Mouse (Mus musculus): Measurements from ENCODE around the gene Rspo1.
A peak's percentile ranks its signal among the peaks of the same experiment; 100 is the strongest.

The Rspo1 gene

DNA sequence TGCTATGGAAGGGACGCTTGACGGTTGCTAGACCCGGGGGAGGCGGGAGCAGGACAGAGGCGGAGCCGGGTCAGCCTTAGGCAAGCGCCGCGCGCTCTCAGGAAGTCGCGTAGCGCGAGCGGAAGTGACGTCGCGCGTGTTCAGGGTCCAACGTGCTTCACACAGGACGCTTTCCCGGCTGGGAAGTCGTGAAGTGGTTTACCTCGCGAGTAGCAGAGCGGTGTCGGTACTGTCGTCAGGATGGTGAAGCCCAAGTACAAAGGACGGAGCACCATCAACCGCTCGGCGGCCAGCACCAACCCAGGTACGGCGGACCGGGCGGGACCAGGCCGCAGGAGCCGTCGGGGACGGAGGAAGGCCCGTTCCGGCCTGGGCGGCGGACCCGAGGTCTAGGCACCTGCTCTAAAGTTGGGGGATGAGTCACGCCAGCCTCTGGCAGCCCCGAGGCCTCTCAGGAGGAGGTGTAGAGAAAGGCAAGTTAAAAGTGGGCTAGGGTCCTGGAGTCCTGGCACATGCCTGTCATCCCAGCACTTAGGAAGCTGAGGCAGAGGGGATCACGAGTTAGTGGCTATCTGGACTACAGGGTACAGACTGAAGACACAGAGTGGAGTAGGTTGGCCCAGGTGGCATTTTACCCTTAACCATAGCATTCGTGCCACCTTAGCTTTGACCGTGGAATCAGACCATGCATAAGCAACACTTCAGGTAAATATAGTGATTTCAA, 43.8 kb downstream of the Rspo1 start:
- peak; percentile 75 to 83 for DNase-seq (ENCODE audit: low spot score in 2 of 2)

DNA sequence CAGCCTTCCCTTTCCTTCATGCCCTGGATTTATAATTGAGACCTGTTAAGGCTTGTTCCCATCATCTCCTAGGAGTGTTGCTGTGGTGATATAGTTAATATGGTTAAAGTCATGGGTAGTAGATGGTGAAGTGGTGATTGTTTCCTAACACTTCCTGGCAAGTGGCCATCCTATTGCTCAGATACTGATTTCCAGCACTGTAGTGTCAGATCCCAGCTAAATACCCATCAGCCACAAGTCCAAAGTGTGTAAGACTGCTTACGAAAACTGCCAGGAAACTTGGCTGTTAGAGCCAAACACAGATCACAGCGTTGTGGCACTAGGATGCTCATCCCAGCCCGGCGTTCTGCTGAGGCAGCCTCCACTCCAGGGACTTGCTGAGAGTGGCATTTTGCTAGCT, 48.1 kb downstream of the Rspo1 start:
- no peak for DNase-seq (ENCODE audit: low spot score in 2 of 2)

DNA sequence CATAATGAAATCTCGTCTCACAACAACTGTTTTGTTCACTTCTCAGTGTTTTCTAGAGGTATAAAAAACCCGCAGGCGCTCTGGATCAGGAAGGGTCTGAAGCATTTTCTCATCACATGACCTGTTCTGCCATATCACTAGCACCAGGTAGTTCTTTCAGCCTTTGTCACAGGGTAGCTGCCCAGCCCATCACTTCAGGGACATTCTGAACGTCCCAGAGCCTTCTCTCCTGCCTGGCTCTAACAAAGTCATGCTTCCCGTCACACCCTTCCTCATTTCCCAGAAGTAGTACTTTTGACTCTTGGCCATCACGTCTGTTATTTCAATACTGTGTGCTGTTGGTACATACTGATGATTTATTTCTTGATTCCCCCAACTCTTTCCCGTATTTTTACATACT, 58.2 kb downstream of the Rspo1 start:
- no peak for DNase-seq (ENCODE audit: low spot score in 2 of 2)

DNA sequence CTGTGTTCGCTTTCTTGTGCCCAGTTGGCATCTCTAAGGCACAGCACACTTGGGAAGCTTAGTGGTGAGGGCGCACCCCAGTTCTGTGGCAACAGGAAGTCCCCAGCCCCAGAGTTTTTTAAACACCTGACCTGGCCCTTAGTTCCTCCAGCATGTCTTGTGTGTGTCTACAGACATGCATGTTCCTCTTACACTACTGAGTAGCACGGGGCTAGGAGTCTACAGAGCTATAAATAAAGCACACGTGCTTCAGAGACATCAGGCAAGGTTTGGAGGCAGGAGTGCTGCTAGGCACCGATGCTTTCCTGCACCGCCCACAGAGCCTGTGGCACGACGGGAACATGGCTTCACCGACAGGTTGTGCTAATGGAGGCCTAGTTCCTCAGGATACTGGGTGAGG, 69.2 kb downstream of the Rspo1 start:
- DNase-seq (ENCODE audit: low spot score in 2 of 2): no peak

DNA sequence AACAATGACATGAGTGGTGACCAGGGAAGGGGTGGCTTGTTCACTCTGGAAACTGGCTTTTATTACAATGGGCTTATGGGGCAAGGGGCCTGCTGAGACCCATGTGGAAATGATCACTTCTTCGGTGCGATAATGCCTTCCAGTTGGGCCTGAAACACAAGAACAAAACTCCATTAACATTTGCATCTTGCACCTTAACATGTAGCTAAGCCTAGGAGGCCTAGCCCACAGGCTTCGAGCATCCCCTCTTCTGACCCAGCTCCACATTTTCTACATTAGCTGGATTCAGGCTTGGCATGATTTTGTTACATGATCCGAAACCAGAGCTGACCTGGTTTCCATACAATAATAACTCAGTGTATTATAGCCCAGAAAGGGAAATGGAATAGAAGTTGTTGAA, 70.2 kb downstream of the Rspo1 start:
- no peak for DNase-seq (ENCODE audit: low spot score in 2 of 2)

DNA sequence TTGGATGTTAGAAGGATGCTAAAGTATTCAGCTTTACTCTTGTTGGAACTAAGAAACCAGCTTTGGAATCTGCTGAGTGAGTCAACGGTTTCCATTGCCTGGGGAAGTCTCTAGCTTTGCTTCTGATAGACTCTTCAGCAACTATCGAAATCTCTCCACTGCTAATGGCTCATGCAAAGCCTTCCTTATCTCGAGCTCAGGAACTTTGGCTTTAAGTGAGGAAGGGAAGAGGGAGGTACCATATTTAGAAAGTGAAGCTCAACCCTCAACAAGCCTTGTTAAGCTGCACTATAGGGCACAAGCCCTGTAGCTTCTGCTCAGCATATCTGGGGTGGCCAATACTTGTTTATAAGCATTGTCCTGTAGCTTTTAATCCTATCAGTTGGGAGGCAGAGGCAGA, 71.0 kb downstream of the Rspo1 start:
- DNase-seq (ENCODE audit: low spot score in 2 of 2): no peak

DNA sequence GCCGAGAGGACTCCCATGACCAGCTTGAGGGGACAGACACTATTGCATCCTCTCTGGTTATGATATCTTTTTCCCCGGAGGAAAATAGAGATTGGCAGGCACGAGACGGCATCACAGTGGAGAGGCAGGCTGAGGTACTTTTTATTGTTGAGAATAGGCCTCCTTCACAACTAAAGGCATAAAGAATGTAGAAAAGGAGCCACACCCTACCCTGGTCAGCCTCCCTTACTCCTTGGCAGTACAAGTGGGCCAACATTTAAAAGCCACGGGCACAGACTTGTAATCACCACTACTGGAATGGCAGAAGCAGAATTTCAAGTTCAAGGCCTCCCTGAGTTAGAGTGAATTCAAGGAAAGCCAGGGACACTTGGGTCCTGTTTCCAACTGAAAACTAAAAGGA, 71.8 kb downstream of the Rspo1 start:
- DNase-seq (ENCODE audit: low spot score in 2 of 2): no peak
